Mouse (Mus musculus) adrenal gland, postnatal 4 days (tissue): Measurements from ENCODE around the gene Gucy2d. TPM values are rescaled to one million over a fixed set of nuclear protein-coding genes. Genes with fewer than 3 reads are reported as not detected.
A peak's percentile ranks its signal among the peaks of the same experiment; 100 is the strongest.

Source experiments
- DNase-seq, 2 experiments: peaks; one replicate each; pipeline ENCODE4 v3.0.0; 2021 to 2022; ENCODE audit warnings: low spot score in 2 of 2, mixed read lengths in 2 of 2
- total RNA-seq, 2 experiments: library from RNA; stranded (reverse); gene quantifications; 2 replicates each; pipeline ENCODE4 v1.2.3; 2021

Gucy2d gene
- total RNA-seq, 2 experiments from 2014 or later, result not detected

GRCm38 (mm10) chr7:98446873-98447272, 6.7 kb downstream of the Gucy2d start:
- DNase-seq, result no peak

DNA sequence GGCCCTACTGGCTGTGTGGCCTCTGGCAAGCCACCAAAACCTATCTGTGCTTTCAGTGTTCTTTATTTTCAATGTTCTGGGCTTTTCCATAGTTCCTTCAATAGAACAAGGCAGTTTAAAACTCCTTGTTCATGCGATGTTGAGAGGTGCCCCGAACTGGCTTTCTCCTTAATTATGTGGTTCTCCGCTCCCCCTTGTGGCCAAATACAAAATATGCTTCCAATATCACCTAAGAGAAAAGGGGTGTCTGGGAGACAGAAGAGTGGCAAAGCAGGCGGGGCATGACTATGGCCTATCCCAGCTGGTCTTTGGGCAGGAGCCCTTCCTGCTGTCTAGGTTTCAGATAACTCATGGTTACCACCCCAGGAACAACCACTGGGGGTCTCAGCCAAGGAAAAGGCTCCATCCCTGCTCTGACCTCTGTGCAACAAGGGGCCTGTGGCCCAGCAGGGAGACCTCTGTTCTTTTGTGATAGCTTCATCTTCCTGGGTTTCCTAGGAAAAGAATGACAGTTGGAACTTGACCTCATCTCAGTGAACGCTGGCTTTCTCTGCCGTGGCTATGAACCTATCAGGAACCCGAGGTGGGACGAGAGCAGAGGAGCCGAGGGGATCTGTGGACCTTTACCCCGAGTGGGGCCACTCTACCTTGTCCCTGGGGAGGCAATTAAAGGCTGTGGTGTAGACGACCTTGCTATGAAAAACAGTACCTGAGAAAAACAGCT, 7.5 kb downstream of the Gucy2d start:
- DNase-seq, result no peak

DNA sequence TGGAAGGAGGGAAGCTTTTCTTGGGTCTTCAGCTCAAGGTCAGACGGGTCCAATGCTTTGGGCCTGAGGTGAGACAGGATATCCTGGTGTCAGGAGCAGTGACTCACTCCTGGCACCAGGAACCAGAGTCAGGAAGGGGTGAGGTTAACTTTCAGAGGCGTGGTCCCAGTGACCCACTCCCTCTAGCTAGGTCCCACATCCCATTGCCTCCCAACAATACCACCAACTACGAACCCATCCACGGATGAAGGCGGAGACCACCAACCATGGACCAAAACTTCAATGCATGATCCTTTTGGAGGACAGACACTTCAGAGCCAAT, 8.1 kb downstream of the Gucy2d start:
- DNase-seq, result no peak

GRCm38 (mm10) chr7:98449696-98450095, 9.5 kb downstream of the Gucy2d start:
- DNase-seq, result no peak

GRCm38 (mm10) chr7:98454397-98455120, 14.3 kb downstream of the Gucy2d start:
- DNase-seq, result no peak

DNA sequence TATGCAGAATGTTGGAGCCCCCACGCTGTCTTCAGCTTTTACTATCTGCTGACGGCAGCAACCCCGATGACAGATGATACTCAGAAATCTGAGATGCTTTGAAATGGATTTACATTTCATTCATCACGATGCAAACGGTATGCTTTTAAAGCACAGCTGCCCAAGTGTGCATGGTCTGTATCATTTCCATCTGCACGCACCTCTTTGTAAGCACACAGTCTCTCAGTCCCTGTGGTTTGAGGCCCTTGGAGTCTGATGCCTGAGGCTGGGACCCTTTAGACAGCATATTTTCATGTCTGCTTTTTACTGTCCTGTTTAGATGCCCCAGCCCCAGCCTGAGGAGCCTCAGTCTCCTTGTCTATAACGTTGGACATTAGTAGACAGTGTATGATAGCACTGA, 20.1 kb downstream of the Gucy2d start:
- DNase-seq, result no peak

GRCm38 (mm10) chr7:98469089-98469488, 28.9 kb downstream of the Gucy2d start:
- DNase-seq, result no peak

DNA sequence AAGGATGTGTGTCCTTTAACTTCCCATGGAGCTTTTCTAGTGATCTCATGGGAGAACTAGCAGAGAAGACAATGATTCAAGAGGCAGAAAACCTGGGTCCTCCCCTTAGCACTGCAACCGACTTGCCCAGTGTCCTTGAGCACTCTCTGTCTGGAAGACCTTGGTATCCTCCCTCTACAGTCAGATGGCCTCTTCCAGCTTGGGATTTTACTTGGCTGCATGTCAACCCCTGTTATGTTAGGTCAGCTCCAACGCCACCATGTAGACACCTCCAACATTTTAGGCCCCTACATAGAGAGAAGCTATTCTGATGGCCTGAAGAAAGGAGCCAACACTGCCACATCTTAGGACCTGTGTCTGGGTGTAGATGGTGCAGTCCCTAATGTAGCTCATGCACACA, 32.3 kb downstream of the Gucy2d start:
- DNase-seq, result no peak

DNA sequence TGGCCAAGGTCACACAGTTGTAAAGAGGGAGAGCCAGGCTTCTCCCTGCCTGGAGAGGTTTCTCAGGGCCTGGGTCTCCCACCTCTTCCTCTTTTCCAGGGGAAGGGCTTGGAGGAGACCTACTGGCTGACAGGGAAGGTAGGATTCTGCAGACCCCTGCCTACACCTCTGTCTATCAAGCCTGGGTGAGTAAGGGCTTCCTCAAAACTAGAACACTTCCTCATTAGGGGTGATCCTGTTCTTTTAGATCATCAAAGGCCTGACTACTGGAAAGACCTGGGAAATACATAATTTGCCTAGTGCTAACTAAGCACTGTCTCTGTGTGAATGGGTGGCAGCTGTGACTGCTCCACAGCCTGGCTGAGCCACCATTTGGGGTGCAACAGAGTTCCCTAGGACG, 34.3 kb downstream of the Gucy2d start:
- no peak for DNase-seq

DNA sequence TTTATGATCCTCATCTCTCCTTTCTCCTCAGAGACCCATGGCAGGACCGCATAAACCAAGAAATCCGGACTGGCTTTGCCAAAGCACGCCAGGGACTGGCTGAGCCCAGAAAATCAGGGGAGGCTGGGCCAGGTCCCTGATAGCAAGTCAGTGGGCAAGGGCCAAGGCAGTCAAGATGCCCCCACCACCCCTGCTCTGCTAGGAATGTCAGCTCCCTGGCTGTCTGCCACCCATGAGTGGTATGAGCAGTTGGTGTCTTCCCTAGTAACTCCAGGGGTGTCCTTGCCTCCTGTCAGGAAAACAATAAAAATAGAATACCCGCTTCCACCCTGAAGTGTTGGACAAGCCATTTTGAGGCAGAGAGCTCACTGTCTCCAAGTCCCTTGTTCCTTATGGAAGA, 36.9 kb downstream of the Gucy2d start:
- DNase-seq, result no peak

DNA sequence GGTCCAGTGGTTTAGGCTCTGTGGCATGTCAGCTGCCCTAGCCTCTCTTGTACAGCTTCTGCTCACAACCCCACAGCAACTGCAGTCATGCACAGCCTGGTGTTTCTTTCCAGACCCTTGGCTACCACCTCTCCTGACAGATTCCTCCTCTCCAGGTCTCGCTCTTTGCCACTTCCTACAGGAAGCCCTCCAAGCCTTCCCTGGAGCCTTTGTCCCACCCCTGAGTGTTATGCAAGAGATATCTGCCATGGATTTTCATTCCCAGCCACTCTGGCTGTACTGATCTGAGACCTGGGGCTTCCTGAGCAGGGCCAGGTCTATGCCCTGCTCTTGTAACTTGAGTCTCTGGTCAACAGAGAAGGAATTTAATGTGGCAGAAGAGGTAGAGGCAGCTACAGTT, 40.3 kb downstream of the Gucy2d start:
- no peak for DNase-seq

DNA sequence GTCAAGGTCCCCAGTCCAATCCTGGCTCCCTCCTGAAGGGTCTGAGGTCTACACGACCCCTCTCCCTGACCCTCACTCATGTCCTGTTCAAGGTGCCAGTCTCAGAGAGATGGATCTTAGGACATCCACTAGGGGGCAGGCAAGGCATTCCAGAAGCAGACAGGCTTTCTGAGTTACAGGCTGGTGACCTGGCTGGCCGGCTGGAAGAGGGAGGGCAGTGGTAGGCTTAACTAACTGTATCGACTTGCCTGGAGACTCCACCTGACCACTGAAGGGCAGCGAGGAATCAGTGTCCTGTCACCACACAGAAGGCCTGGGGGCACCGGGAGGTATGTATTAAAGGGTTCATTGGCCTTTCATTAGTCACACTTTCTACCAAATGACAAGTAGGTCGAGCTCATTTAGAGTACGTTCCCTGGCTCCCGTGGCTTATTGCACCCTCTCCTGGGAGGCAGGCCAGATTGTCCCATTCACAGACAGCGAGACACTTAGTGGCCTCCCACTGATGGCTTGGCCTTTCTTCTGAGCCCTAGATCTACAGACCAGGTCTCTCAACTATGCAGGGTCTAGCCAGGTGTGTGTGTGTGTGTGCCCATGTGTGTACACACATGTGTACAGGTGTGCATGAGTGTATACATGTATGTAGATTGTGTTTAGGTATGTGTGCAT, 41.0 kb downstream of the Gucy2d start:
- DNase-seq, result peak; percentile 40 to 67

GRCm38 (mm10) chr7:98481861-98482260, 41.6 kb downstream of the Gucy2d start:
- DNase-seq, result no peak

DNA sequence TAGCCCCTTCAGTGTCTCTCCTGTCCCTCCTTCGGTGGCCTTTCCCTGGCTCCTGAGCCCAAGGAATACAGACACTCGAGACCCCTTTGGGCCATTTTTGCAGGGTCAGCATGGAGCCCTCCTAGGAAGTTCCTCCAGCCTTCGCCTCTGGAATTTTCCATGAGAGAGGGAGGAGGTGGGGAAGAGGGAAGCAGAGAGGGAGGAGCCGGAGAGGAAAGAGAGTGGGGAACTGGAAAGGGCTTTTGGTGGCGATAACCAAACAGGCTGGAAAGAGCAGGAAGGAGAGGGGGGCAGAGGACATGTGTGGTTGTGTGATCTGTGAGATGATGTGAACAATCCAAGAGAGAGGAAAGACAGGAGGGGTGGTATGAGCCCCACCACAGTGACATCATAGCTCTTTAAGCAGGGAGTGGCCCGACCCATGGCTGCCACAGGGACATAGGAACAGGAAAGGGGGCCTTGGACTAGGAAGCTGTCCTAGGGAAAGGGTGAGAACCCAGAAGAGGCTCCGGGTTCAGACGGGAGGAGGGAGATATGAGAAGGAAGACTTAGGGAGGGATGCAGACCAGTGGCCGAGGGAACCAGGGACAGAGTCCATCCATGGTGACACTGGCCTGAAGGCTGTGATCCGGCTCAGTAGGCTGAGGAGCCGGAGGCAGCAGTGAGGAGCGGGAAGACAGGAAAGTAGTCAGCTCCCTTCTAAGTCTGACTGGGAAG, 42.5 kb downstream of the Gucy2d start:
- no peak for DNase-seq

DNA sequence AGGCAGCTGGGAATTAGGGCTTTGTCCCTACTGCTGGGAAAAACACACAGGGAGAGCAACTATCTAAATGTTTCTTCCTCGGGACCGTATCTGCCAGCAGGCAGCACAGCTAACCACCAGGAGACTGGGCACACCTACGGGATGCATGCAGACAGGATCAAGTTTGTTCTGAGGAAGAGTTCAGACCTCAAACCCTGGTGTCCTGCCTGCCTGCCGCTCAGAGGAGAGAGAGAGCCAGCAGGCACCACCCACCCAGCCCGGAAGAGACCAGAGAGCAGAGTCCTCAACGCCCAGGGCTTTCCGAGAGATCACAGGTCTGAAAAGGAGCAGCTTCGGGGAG, 43.0 kb downstream of the Gucy2d start:
- no peak for DNase-seq

GRCm38 (mm10) chr7:98484878-98485277, 44.7 kb downstream of the Gucy2d start:
- DNase-seq, result no peak

GRCm38 (mm10) chr7:98485508-98485907, 45.3 kb downstream of the Gucy2d start:
- no peak for DNase-seq

DNA sequence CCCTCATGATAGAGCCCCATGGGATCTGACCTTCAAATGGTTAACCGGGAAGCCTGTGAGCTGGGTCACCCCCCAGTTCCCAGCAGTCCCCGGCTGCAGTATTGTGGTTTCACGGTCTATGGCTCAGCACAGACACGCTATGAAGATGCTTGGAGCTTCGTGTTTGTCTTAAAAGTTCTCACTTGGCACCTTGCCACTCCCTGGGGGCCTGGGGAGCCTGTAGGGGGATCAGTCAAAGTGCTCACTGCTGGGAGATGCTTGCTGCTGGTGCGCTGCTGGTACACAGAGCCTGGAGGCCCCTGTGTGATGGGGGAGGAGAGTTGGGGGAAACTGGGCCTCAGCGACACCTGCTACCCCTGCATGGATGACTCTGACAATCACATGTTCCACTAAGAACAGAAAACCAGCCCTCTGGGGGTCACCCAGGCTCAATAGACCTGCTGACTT, 46.3 kb downstream of the Gucy2d start:
- no peak for DNase-seq

GRCm38 (mm10) chr7:98487202-98487980, 47.2 kb downstream of the Gucy2d start:
- DNase-seq, result no peak

GRCm38 (mm10) chr7:98488398-98489130, 48.3 kb downstream of the Gucy2d start:
- no peak for DNase-seq
